Comparison of ENCODE assay signal across 9 mouse cellular contexts in the genomic region with DNA sequence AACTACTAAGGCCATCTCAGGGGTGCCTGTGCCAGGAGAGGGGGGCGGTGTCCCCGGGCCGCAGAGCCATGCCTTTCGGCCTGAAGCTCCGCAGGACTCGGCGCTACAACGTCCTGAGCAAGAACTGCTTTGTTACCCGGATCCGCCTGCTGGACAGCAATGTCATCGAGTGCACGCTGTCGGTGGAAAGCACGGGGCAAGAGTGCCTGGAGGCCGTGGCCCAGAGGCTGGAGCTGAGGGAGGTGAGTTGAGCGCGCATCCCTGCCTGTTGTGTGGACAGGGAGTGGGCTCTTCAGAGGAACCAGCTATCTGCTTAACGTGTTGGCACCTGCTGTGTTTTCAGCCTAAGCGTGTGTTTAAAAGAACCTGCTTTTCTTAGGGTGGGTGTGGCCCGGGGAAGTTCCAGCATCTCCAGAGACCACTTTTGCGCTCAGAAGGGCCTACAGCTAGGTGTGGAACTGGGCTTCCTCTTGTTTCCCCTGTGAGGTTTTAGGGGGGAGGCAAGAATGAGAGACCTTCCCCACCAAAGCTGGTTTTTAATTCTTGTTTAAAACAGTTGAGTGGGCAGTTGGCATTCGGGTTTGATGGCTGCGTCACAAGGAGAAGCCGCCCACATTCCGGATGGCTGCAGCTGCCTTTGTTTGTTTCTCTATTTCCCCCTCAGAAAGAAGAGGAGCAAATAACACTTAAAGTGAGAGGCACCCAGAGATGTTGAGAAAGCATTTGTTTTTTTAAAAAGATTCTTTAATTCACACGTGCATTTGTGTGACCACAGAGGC. TPM values are rescaled to one million over a fixed set of nuclear protein-coding genes. Genes with fewer than 3 reads are reported as not detected.
DNase-seq lines count a peak whose midpoint lies in the region; ATAC-seq and TF ChIP-seq lines count a peak whose summit lies in the region.
"Had no signal": no experiment of that assay in that cellular context is flagged by ENCODE, and none has a peak within 500 bp of the region (broad histone marks: within the 10 kb centered on the region; RNA-seq: fewer than 3 reads in every experiment).

No protein-coding gene starts in this region.

- H3K36me3 ChIP-seq in forebrain, embryonic 10.5 days (replicated peaks), result no peaks in the 10 kb centered on the region; the same call in 1 of the 2 replicates
- H3K36me3 ChIP-seq in forebrain, embryonic 11.5 days (ENCODE audit: control insufficient read depth, insufficient read depth, low read length), result no peaks in the 10 kb centered on the region
- no peaks in the 10 kb centered on the region; the same call in 1 of the 2 replicates for H3K36me3 ChIP-seq in lung, embryonic 14.5 days (ENCODE audit: insufficient read depth)

- no peak overlapping the region for H3K4me3 ChIP-seq in forebrain, embryonic 10.5 days
- H3K4me3 ChIP-seq in forebrain, embryonic 11.5 days (ENCODE audit: low read depth, low read length), result no peak overlapping the region
- no peak overlapping the region for H3K4me3 ChIP-seq in lung, embryonic 14.5 days (ENCODE audit: low read depth, low read length)

- ATAC-seq in forebrain, embryonic 11.5 days (replicated peaks; ENCODE audit: low FRiP score), result no peak
- ATAC-seq in lung, embryonic 14.5 days (ENCODE audit: insufficient read depth), result no peak
- no peak for ATAC-seq in megakaryocyte progenitor cell, adult 5-6 weeks (replicated peaks; ENCODE audit: poor library complexity)

- H3K4me1 ChIP-seq in forebrain, embryonic 10.5 days, result peaks cover 73% of the 10 kb centered on the region
- peaks cover 6% of the 10 kb centered on the region for H3K4me1 ChIP-seq in forebrain, embryonic 11.5 days (replicated peaks; ENCODE audit: control insufficient read depth, insufficient read depth, low read length)
- peaks cover 12% of the 10 kb centered on the region for H3K4me1 ChIP-seq in lung, embryonic 14.5 days (ENCODE audit: insufficient read depth)

- DNase-seq in forebrain, embryonic 10.5 days (ENCODE audit: extremely low spot score, low spot score), result no peak
- DNase-seq in forebrain, embryonic 11.5 days (ENCODE audit: low spot score), result no peak
- peak; percentile 64 for DNase-seq in right cerebral cortex, adult 18-20 months
- DNase-seq in right cerebral cortex, postnatal 4 days, result no peak
- no peak for DNase-seq in lung, embryonic 14.5 days
- no peak for DNase-seq in urinary bladder, postnatal 25 days (ENCODE audit: low spot score)
- DNase-seq in cerebellum, adult 9-10 months, result no peak
- DNase-seq: cerebellum, adult 8-10 months had no signal

- H3K9me3 ChIP-seq in forebrain, embryonic 10.5 days, result no peaks in the 10 kb centered on the region
- H3K9me3 ChIP-seq in forebrain, embryonic 11.5 days (ENCODE audit: control insufficient read depth, low read length), result no peaks in the 10 kb centered on the region
- H3K9me3 ChIP-seq in lung, embryonic 14.5 days (ENCODE audit: low read depth, low read length), result no peaks in the 10 kb centered on the region

- peak; percentile 15; the same call in 1 of the 2 replicates for TF ChIP-seq CTCF in lung, embryonic 14.5 days (IDR thresholded peaks at IDR 0.05; ENCODE audit: low read depth)

- peaks cover 100% of the 10 kb centered on the region for H3K27me3 ChIP-seq in forebrain, embryonic 10.5 days (ENCODE audit: poor library complexity, severe bottlenecking)
- H3K27me3 ChIP-seq in forebrain, embryonic 11.5 days (ENCODE audit: control insufficient read depth, insufficient read depth, low read length), result peaks cover 52% of the 10 kb centered on the region
- H3K27me3 ChIP-seq in lung, embryonic 14.5 days (ENCODE audit: insufficient read depth, low read length), result no peaks in the 10 kb centered on the region

- 58% methylated on average over 26 of the region's 26 CpGs for WGBS in forebrain, embryonic 10.5 days
- 53% methylated on average over 26 of the region's 26 CpGs for WGBS in forebrain, embryonic 11.5 days
- 67% methylated on average over 26 of the region's 26 CpGs for WGBS in lung, embryonic 14.5 days

- 0 out of 2 replicates have a peak overlapping the region, but pooled peaks have one; percentile 6 for H3K27ac ChIP-seq in forebrain, embryonic 10.5 days
- no peak overlapping the region for H3K27ac ChIP-seq in forebrain, embryonic 11.5 days (ENCODE audit: low read depth, low read length)
- H3K27ac ChIP-seq in lung, embryonic 14.5 days (ENCODE audit: low read depth), result no peak overlapping the region; the same call in 1 of the 2 replicates

- H3K9ac ChIP-seq in forebrain, embryonic 11.5 days (ENCODE audit: low read length), result no peak overlapping the region
- H3K9ac ChIP-seq in lung, embryonic 14.5 days, result no peak overlapping the region

- H3K4me2 ChIP-seq in forebrain, embryonic 11.5 days (ENCODE audit: low read depth, low read length, severe bottlenecking), result no peak overlapping the region
- H3K4me2 ChIP-seq in lung, embryonic 14.5 days, result no peak overlapping the region

RNA-seq across cellular contexts. Expression of gene Ptpn14, which starts 58.8 kb away (rescaled TPM):
- polyA plus RNA-seq in forebrain, embryonic 10.5 days (2016; fragmentation: Nextera tagmentation; extraction: Ambion mirVana), result 4.9 and 5.6 TPM in 2 replicates
- polyA plus RNA-seq in forebrain, embryonic 11.5 days (2014; fragmentation: Nextera tagmentation; extraction: Ambion mirVana), result 4.5 and 5.1 TPM in 2 replicates
- polyA plus RNA-seq in lung, embryonic 14.5 days (2014; fragmentation: Nextera tagmentation; extraction: Ambion mirVana), result 10.3 and 11.6 TPM in 2 replicates
- total RNA-seq in megakaryocyte progenitor cell, adult 5-6 weeks (2015), result 0.39 and 1.1 TPM in 2 replicates
- 0.37 and 0.64 TPM in 2 replicates for total RNA-seq in megakaryocyte progenitor cell, adult 5-6 weeks (2017)
